Mouse (Mus musculus) kidney, embryonic 16.5 days (tissue): ENCODE data around the gene Btg4. TPM values are rescaled to one million over a fixed set of nuclear protein-coding genes. Genes with fewer than 3 reads are reported as not detected.
A peak's percentile ranks its signal among the peaks of the same experiment; 100 is the strongest.

Experiments used
- ATAC-seq: fragments of 200-750 bp; cut with Nextera tagmentation; 2 replicates; pipeline ENCODE4 v1.8.0; 2017; ENCODE audit warnings: moderate TSS enrichment; ENCODE audit not compliant: low FRiP score, low TSS enrichment
- H3K27ac ChIP-seq: fragments of 300-500 bp; sonication (generic); 2 replicates; pipeline ENCODE4 v1.5.1; 2014; ENCODE audit warnings: low read length
- H3K27me3 ChIP-seq: fragments of 300-500 bp; sonication (generic); 2 replicates; pipeline ENCODE4 v1.6.1; 2014; ENCODE audit warnings: low read length, control low read depth, mixed read lengths; ENCODE audit not compliant: insufficient read depth
- H3K36me3 ChIP-seq: fragments of 300-500 bp; sonication (generic); 2 replicates; pipeline ENCODE4 v1.6.1; 2014; ENCODE audit warnings: low read length, control low read depth, mixed read lengths; ENCODE audit not compliant: insufficient read depth
- H3K4me1 ChIP-seq: fragments of 300-500 bp; sonication (generic); 2 replicates; pipeline ENCODE4 v1.6.1; 2014; ENCODE audit warnings: low read length, control low read depth, mixed read lengths; ENCODE audit not compliant: insufficient read depth
- H3K4me2 ChIP-seq: fragments of 300-500 bp; sonication (generic); replicated peaks from 2 replicates; pipeline ENCODE4 v1.6.1; 2014; ENCODE audit warnings: low read depth, low read length
- H3K4me3 ChIP-seq: fragments of 300-500 bp; sonication (generic); 2 replicates; pipeline ENCODE4 v1.5.1; 2014; ENCODE audit warnings: mild to moderate bottlenecking, low read length
- H3K9ac ChIP-seq: fragments of 300-500 bp; sonication (generic); replicated peaks from 2 replicates; pipeline ENCODE4 v1.6.1; 2014; ENCODE audit warnings: low read length
- H3K9me3 ChIP-seq: fragments of 300-500 bp; sonication (generic); 2 replicates; pipeline ENCODE4 v1.6.1; 2016; ENCODE audit warnings: low read length, control low read depth
- WGBS: fragments of 180-500 bp; shearing (Covaris S2); extraction: QIAGEN DNeasy Blood & Tissue Kit; methylation state at CpG from one replicate; pipeline ENCODE4 v1.1.7; 2014; 5-methylcytosine and 5-hydroxymethylcytosine counted together
- microRNA counts: library from miRNA; unstranded; fragments of <30 nt; microRNA quantifications from one replicate; lab custom pipeline; 2016
- microRNA-seq: library from miRNA; unstranded; fragments of <30 nt; microRNA quantifications from one replicate; pipeline ENCODE4, GENCODE M21; 2016
- polyA plus RNA-seq: library from polyadenylated mRNA; unstranded; fragments of >200 nt; fragmentation: Nextera tagmentation; extraction: Ambion mirVana; gene quantifications from 2 replicates; pipeline ENCODE4 v1.2.1, GENCODE M21; 2015

The Btg4 gene
- polyA plus RNA-seq, 1 experiment from 2014 or later = not detected

DNA sequence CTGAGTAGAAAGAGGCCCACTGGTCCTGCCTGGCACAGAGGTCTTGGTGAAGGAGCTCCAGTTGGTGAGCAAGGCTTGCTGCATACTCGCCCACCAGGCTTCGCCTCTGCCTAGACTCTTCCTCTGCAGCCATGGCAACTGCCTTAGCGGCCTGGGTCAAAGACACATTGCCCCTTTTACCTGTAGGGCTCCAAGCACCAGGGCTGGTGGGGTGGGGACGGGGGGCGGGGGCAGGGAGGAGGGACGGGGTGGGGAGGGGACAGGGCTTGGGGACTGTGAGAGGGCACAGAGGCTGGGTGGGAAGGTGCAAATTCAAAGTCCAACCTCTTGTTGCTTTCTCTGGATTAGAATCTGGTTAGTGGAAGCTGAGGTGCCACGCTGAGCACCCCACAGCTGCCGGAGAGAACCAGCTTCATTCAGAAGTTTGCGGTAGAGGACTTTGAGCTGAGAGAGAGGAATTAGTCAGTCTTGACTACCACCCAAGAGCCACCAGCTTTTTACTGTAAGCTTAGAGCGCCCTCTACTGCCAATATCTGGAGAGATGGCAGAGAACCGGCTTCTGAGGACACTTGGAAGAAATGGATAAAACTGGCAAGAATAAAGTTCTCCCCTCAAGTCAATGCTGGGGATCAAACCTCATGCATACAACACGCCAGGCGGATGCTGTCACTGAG, 91.5 kb downstream of the Btg4 start:
- Histone ChIP-seq H3K9ac (no peak overlapping the region), H3K4me2 (peak overlapping the region; percentile 30), H3K36me3 (no peaks in the 10 kb centered on the region), H3K9me3 (no peaks in the 10 kb centered on the region), H3K4me1 (peaks cover 5% of the 10 kb centered on the region), H3K27me3 (peaks cover 4% of the 10 kb centered on the region; the same call in 1 of the 2 replicates), H3K27ac (no peak overlapping the region), H3K4me3 (peak overlapping the region; percentile 5; the same call in 1 of the 2 replicates)
- WGBS = 21% methylated on average over 13 of the region's 13 CpGs
- ATAC-seq = peak; percentile 74

- no peak overlapping the region for H3K4me3 ChIP-seq
- 25% methylated on average over 4 of the region's 4 CpGs for WGBS
- no peak overlapping the region for H3K9ac ChIP-seq
- peaks cover 13% of the 10 kb centered on the region for H3K27me3 ChIP-seq
- H3K4me1 ChIP-seq = no peaks in the 10 kb centered on the region
- H3K4me2 ChIP-seq = no peak overlapping the region
- no peaks in the 10 kb centered on the region for H3K36me3 ChIP-seq
- no peak overlapping the region for H3K27ac ChIP-seq
- peak; percentile 54; the same call in 1 of the 2 replicates for ATAC-seq
- no peaks in the 10 kb centered on the region for H3K9me3 ChIP-seq
Observed at GRCm38 (mm10) chr9:51161771-51162388, 101.2 kb downstream of the Btg4 start.

- Histone ChIP-seq H3K4me2 (no peak overlapping the region), H3K36me3 (no peaks in the 10 kb centered on the region), H3K27me3 (peaks cover 13% of the 10 kb centered on the region), H3K9me3 (no peaks in the 10 kb centered on the region), H3K27ac (no peak overlapping the region), H3K4me1 (no peaks in the 10 kb centered on the region; the same call in 1 of the 2 replicates), H3K9ac (no peak overlapping the region), H3K4me3 (no peak overlapping the region)
- 80% methylated on average over 5 of the region's 5 CpGs for WGBS
- no peak for ATAC-seq
Observed at GRCm38 (mm10) chr9:51163989-51164388, 103.3 kb downstream of the Btg4 start.

- H3K4me2 ChIP-seq = no peak within 1 kb of the TSS
- no peak for ATAC-seq
- no peak within 1 kb of the TSS for H3K4me3 ChIP-seq
- 0 out of 2 replicates have a peak, but pooled peaks cover 3% of the 10 kb centered on the region for H3K27me3 ChIP-seq
- no peaks in the 10 kb centered on the region; the same call in 1 of the 2 replicates for H3K4me1 ChIP-seq
- 50% methylated on average over 6 of the region's 6 CpGs for WGBS
- H3K27ac ChIP-seq = no peak within 1 kb of the TSS
- no peaks in the 10 kb centered on the region for H3K36me3 ChIP-seq
- no peaks in the 10 kb centered on the region for H3K9me3 ChIP-seq
- no peak within 1 kb of the TSS for H3K9ac ChIP-seq
Observed at GRCm38 (mm10) chr9:51165312-51166180, 104.8 kb downstream of the Btg4 start, which contains the start of gene Gm32742. Gene Gm32742, minus strand, starts transcription at chr9:51165517.

GRCm38 (mm10) chr9:51167954-51168353, 107.3 kb downstream of the Btg4 start:
- Histone ChIP-seq H3K27me3 (no peaks in the 10 kb centered on the region), H3K36me3 (no peaks in the 10 kb centered on the region), H3K9me3 (no peaks in the 10 kb centered on the region), H3K4me1 (no peaks in the 10 kb centered on the region; the same call in 1 of the 2 replicates), H3K27ac (no peak overlapping the region), H3K4me2 (no peak overlapping the region), H3K4me3 (no peak overlapping the region), H3K9ac (no peak overlapping the region)
- ATAC-seq = no peak
- 66% methylated on average over 11 of the region's 11 CpGs for WGBS

DNA sequence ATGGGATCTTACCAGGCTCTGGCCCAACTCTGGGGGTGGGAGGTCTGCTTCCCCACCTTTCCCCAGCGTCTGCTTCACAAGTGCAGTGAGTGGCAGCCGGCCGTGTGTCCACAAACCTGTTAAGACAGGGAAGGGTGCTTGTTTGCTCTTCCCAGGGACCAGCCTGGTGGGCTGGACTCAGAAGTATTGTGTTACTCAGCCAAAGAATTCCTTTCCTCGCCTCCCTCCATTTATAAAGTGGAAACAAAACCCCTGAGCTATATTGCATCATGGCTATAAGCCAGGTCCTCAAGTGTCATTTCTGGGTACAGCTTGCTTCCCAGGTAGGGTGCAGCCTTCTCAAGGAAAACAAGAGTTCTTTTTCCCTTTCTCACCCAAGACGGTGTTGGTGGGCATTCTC, 108.0 kb downstream of the Btg4 start:
- Histone ChIP-seq H3K36me3 (no peaks in the 10 kb centered on the region), H3K4me1 (no peaks in the 10 kb centered on the region; the same call in 1 of the 2 replicates), H3K9me3 (no peaks in the 10 kb centered on the region), H3K4me3 (no peak overlapping the region), H3K9ac (no peak overlapping the region), H3K27me3 (no peaks in the 10 kb centered on the region), H3K4me2 (no peak overlapping the region), H3K27ac (no peak overlapping the region)
- ATAC-seq = no peak
- WGBS = 43% methylated on average over 5 of the region's 5 CpGs

GRCm38 (mm10) chr9:51169133-51169532, 108.4 kb downstream of the Btg4 start:
- H3K4me2 ChIP-seq = no peak overlapping the region
- H3K9ac ChIP-seq = no peak overlapping the region
- H3K27me3 ChIP-seq = no peaks in the 10 kb centered on the region
- no peaks in the 10 kb centered on the region for H3K9me3 ChIP-seq
- no peak for ATAC-seq
- WGBS = 80% methylated on average over 7 of the region's 7 CpGs
- H3K4me1 ChIP-seq = no peaks in the 10 kb centered on the region; the same call in 1 of the 2 replicates
- H3K27ac ChIP-seq = no peak overlapping the region
- no peaks in the 10 kb centered on the region for H3K36me3 ChIP-seq
- H3K4me3 ChIP-seq = no peak overlapping the region

MicroRNAs within 50 kb of the gene (microRNA counts, 519-probe panel; counts per million panel counts)
- microRNA mmu-miR-34b-3p (lab: Ali Mortazavi, UCI) (1,713 counts per million, percentile 44 among the panel's probes with 10 or more counts), microRNA mmu-miR-34b-5p (lab: Ali Mortazavi, UCI) (2,039 counts per million, percentile 53 among the panel's probes with 10 or more counts), microRNA mmu-miR-34c (lab: Ali Mortazavi, UCI) (4,545 counts per million, percentile 94 among the panel's probes with 10 or more counts)

Small RNA genes lying within 50 kb of the gene (microRNA-seq; reads per million reads assigned to microRNA genes)
- 27.7 reads per million, percentile 41 among the genes with 10 or more reads in this experiment for gene Mir34b
- 579 reads per million, percentile 75 among the genes with 10 or more reads in this experiment for gene Mir34c

Other genes with a start within 250 kb of the Btg4 start
- 74.6 and 77.0 TPM in 2 replicates for gene Ppp2r1b, start 215.6 kb upstream of the Btg4 start, polyA plus RNA-seq
- 15.5 and 19.4 TPM in 2 replicates for gene Sik2, start 51.8 kb upstream of the Btg4 start, polyA plus RNA-seq
- gene Layn, start 16.2 kb downstream of the Btg4 start, polyA plus RNA-seq = 7.3 and 7.6 TPM in 2 replicates
- not detected in 2 replicates for gene 4833427G06Rik, start 41.2 kb downstream of the Btg4 start, polyA plus RNA-seq
- 0.01 and 0.03 TPM in 2 replicates for gene Gm32742, start 104.6 kb downstream of the Btg4 start, polyA plus RNA-seq
- not detected in 2 replicates for gene Pou2af1, start 152.8 kb downstream of the Btg4 start, polyA plus RNA-seq
- gene Colca2, start 217.7 kb downstream of the Btg4 start, polyA plus RNA-seq = 4.4 and 4.6 TPM in 2 replicates